Mouse (Mus musculus): ENCODE results near the gene Pbx3. TPM values are rescaled to one million over a fixed set of nuclear protein-coding genes. Genes with fewer than 3 reads are reported as not detected.

Gene Pbx3
- 2.4 and 3.2 TPM in 2 replicates for polyA plus RNA-seq (2012; rRNA removed)

GRCm38 (mm10) chr2:34372305-34373301 lies at the start of gene Pbx3:
Gene Pbx3 (minus strand): TSS chr2:34373142.
- no peaks in the 10 kb centered on the region for H3K36me3 ChIP-seq (ENCODE audit: control insufficient read depth, insufficient read depth, low read length)
- WGBS: 1% methylated on average over 97 of the region's 102 CpGs
- H3K27me3 ChIP-seq (ENCODE audit: control insufficient read depth, insufficient read depth, low read length): peaks cover 16% of the 10 kb centered on the region
- peak; percentile 96 for DNase-seq
- H3K4me1 ChIP-seq (replicated peaks; ENCODE audit: control insufficient read depth, insufficient read depth, low read length): peaks cover 16% of the 10 kb centered on the region
- H3K4me3 ChIP-seq (ENCODE audit: control insufficient read depth, insufficient read depth, low read length): peak within 1 kb of the TSS; percentile 68
- no peak within 1 kb of the TSS for H3K27ac ChIP-seq (ENCODE audit: control insufficient read depth, insufficient read depth, low read length)
- TF ChIP-seq POLR2A (IDR thresholded peaks at IDR 0.05; ENCODE audit: control insufficient read depth, extremely low read depth, insufficient read depth, low read length, poor library complexity) (0 out of 2 replicates have a peak, but pooled peaks have one; percentile 17), CTCF (IDR thresholded peaks at IDR 0.05; ENCODE audit: borderline replicate concordance, control insufficient read depth, extremely low read depth, insufficient read depth, low read length, poor library complexity) (no peak)

GRCm38 (mm10) chr2:34420256-34420655 lies 47.3 kb upstream of the Pbx3 start:
- H3K4me3 ChIP-seq (ENCODE audit: control insufficient read depth, insufficient read depth, low read length): no peak overlapping the region
- no peaks in the 10 kb centered on the region for H3K36me3 ChIP-seq (ENCODE audit: control insufficient read depth, insufficient read depth, low read length)
- DNase-seq: no peak
- TF ChIP-seq POLR2A (IDR thresholded peaks at IDR 0.05; ENCODE audit: control insufficient read depth, extremely low read depth, insufficient read depth, low read length, poor library complexity) (no peak), CTCF (IDR thresholded peaks at IDR 0.05; ENCODE audit: borderline replicate concordance, control insufficient read depth, extremely low read depth, insufficient read depth, low read length, poor library complexity) (no peak)
- no peaks in the 10 kb centered on the region for H3K27me3 ChIP-seq (ENCODE audit: control insufficient read depth, insufficient read depth, low read length)
- no peak overlapping the region for H3K27ac ChIP-seq (ENCODE audit: control insufficient read depth, insufficient read depth, low read length)
- 92% methylated on average over 1 of the region's 1 CpGs for WGBS
- no peaks in the 10 kb centered on the region for H3K4me1 ChIP-seq (replicated peaks; ENCODE audit: control insufficient read depth, insufficient read depth, low read length)

- no peak overlapping the region for H3K27ac ChIP-seq (ENCODE audit: control insufficient read depth, insufficient read depth, low read length)
- WGBS: 94% methylated on average over 5 of the region's 5 CpGs
- no peak for DNase-seq
Observed at GRCm38 (mm10) chr2:34409741-34410340, 36.9 kb upstream of the Pbx3 start.

GRCm38 (mm10) chr2:34408341-34408740 lies 35.4 kb upstream of the Pbx3 start:
- WGBS: 98% methylated on average over 10 of the region's 10 CpGs
- no peak for DNase-seq
- H3K4me3 ChIP-seq (ENCODE audit: control insufficient read depth, insufficient read depth, low read length): no peak overlapping the region
- no peaks in the 10 kb centered on the region for H3K27me3 ChIP-seq (ENCODE audit: control insufficient read depth, insufficient read depth, low read length)
- peaks cover 4% of the 10 kb centered on the region for H3K4me1 ChIP-seq (replicated peaks; ENCODE audit: control insufficient read depth, insufficient read depth, low read length)
- TF ChIP-seq POLR2A (IDR thresholded peaks at IDR 0.05; ENCODE audit: control insufficient read depth, extremely low read depth, insufficient read depth, low read length, poor library complexity) (no peak), CTCF (IDR thresholded peaks at IDR 0.05; ENCODE audit: borderline replicate concordance, control insufficient read depth, extremely low read depth, insufficient read depth, low read length, poor library complexity) (no peak)
- no peaks in the 10 kb centered on the region for H3K36me3 ChIP-seq (ENCODE audit: control insufficient read depth, insufficient read depth, low read length)
- H3K27ac ChIP-seq (ENCODE audit: control insufficient read depth, insufficient read depth, low read length): no peak overlapping the region

More at GRCm38 (mm10) chr2:34409741-34410340, 36.9 kb upstream of the Pbx3 start:
- H3K36me3 ChIP-seq (ENCODE audit: control insufficient read depth, insufficient read depth, low read length): no peaks in the 10 kb centered on the region
- no peak for TF ChIP-seq CTCF (IDR thresholded peaks at IDR 0.05; ENCODE audit: borderline replicate concordance, control insufficient read depth, extremely low read depth, insufficient read depth, low read length, poor library complexity)
- no peak for TF ChIP-seq POLR2A (IDR thresholded peaks at IDR 0.05; ENCODE audit: control insufficient read depth, extremely low read depth, insufficient read depth, low read length, poor library complexity)
- no peaks in the 10 kb centered on the region for H3K27me3 ChIP-seq (ENCODE audit: control insufficient read depth, insufficient read depth, low read length)
- no peak overlapping the region for H3K4me3 ChIP-seq (ENCODE audit: control insufficient read depth, insufficient read depth, low read length)
- H3K4me1 ChIP-seq (replicated peaks; ENCODE audit: control insufficient read depth, insufficient read depth, low read length): peaks cover 4% of the 10 kb centered on the region

- WGBS: 67% methylated on average over 7 of the region's 7 CpGs
- Histone ChIP-seq H3K27ac (ENCODE audit: control insufficient read depth, insufficient read depth, low read length) (no peak overlapping the region), H3K27me3 (ENCODE audit: control insufficient read depth, insufficient read depth, low read length) (no peaks in the 10 kb centered on the region), H3K36me3 (ENCODE audit: control insufficient read depth, insufficient read depth, low read length) (no peaks in the 10 kb centered on the region), H3K4me3 (ENCODE audit: control insufficient read depth, insufficient read depth, low read length) (no peak overlapping the region), H3K4me1 (replicated peaks; ENCODE audit: control insufficient read depth, insufficient read depth, low read length) (peaks cover 4% of the 10 kb centered on the region)
- no peak for TF ChIP-seq POLR2A (IDR thresholded peaks at IDR 0.05; ENCODE audit: control insufficient read depth, extremely low read depth, insufficient read depth, low read length, poor library complexity)
- TF ChIP-seq CTCF (IDR thresholded peaks at IDR 0.05; ENCODE audit: borderline replicate concordance, control insufficient read depth, extremely low read depth, insufficient read depth, low read length, poor library complexity): no peak
- no peak for DNase-seq
Observed at GRCm38 (mm10) chr2:34407596-34407995, 34.7 kb upstream of the Pbx3 start.

All from thymus, adult 2 months (tissue).